Mouse (Mus musculus) lung, postnatal 0 days (tissue): ENCODE data around the gene Rab8b.

Experiments
- CTCF ChIP-seq: IDR thresholded peaks from 2 replicates; pipeline ENCODE4 v1.5.1; 2016; ENCODE audit warnings: antibody characterized with exemption, mild to moderate bottlenecking
- EP300 ChIP-seq: IDR thresholded peaks from 2 replicates; pipeline ENCODE4 v1.6.1; 2016; ENCODE audit warnings: antibody characterized with exemption, mild to moderate bottlenecking, control low read depth

DNA sequence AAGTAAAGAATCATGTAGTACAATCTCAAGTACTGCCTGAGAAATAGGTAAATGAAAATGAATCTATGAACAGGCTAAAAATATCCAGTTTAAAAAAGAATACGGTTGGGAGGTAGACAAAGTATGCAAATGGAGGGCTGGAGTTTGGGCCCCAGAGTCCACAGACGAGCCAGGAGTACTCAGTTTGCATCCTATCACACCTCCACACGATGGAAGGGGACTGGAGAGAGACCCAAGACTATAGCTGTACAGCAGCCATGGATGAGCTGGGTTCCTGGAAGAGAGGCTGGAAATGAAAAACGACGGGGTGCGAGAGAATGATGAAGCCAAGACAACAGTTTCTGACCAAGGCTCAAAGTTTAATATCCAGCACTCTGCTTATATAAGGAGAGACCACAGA is 22.5 kb downstream of the Rab8b start:
- TF ChIP-seq CTCF (no peak), EP300 (no peak)
